Comparison of ENCODE assay signal across 10 mouse cellular contexts in the genomic region with DNA sequence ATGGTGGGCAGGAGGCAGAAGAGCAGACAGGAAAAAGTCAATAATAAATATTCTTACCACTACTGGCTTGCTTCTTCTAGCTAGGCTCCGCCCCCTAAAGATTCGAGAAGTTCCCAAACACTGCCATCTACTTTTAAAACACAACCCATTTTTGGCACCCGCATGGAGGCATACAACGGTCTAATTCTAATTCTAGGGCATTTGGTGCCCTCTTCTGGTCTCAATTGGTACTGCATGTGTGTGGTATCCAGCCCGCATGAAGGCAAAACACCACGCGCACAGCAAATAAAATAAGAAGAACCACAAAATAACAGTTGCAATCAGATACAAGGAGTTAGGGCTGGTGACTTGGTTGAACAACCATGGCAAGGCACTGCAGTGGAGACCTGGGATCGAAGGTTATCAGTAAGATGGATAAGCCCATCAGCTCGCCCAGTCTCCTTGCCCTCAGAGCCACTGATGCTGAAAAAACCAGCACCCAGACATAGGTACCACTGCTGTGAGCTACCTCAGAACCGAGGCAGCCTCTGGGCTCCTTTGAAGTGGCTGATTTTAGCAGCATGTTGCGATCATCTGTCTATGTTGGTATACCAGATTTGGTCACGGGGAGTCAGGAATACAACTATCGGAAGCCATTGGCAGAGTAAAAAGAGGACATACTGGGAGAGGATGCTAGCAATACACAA. TPM values are rescaled to one million over a fixed set of nuclear protein-coding genes. Genes with fewer than 3 reads are reported as not detected.
A peak's percentile ranks its signal among the peaks of the same experiment; 100 is the strongest.
DNase-seq lines count a peak whose midpoint lies in the region; ATAC-seq lines count a peak whose summit lies in the region.
"Had no signal": no experiment of that assay in that cellular context is flagged by ENCODE, and none has a peak within 500 bp of the region (broad histone marks: within the 10 kb centered on the region; RNA-seq: fewer than 3 reads in every experiment).

No protein-coding gene starts in this region.

- H3K27me3 ChIP-seq in forebrain, embryonic 11.5 days (ENCODE audit: control insufficient read depth, insufficient read depth, low read length), result no peaks in the 10 kb centered on the region
- H3K27me3 ChIP-seq in forebrain, embryonic 12.5 days, result no peaks in the 10 kb centered on the region
- H3K27me3 ChIP-seq: neural tube, embryonic 13.5 days; Patski had no signal

- H3K36me3 ChIP-seq in forebrain, embryonic 11.5 days (ENCODE audit: control insufficient read depth, insufficient read depth, low read length), result no peaks in the 10 kb centered on the region
- H3K36me3 ChIP-seq in forebrain, embryonic 12.5 days (replicated peaks), result no peaks in the 10 kb centered on the region
- H3K36me3 ChIP-seq: neural tube, embryonic 13.5 days had no signal

- H3K4me1 ChIP-seq in forebrain, embryonic 11.5 days (replicated peaks; ENCODE audit: control insufficient read depth, insufficient read depth, low read length), result no peaks in the 10 kb centered on the region
- no peaks in the 10 kb centered on the region; the same call in 1 of the 2 replicates for H3K4me1 ChIP-seq in forebrain, embryonic 12.5 days

- no peaks in the 10 kb centered on the region for H3K9me3 ChIP-seq in forebrain, embryonic 11.5 days (ENCODE audit: control insufficient read depth, low read length)
- H3K9me3 ChIP-seq in forebrain, embryonic 12.5 days, result no peaks in the 10 kb centered on the region
- H3K9me3 ChIP-seq: neural tube, embryonic 13.5 days had no signal

- H3K27ac ChIP-seq in forebrain, embryonic 11.5 days (ENCODE audit: low read depth, low read length), result no peak overlapping the region
- H3K27ac ChIP-seq in forebrain, embryonic 12.5 days, result no peak overlapping the region
- H3K27ac ChIP-seq: neural tube, embryonic 13.5 days had no signal

- no peak overlapping the region for H3K4me3 ChIP-seq in forebrain, embryonic 11.5 days (ENCODE audit: low read depth, low read length)
- no peak overlapping the region for H3K4me3 ChIP-seq in forebrain, embryonic 12.5 days (replicated peaks)
- H3K4me3 ChIP-seq: neural tube, embryonic 13.5 days had no signal

- ATAC-seq in forebrain, embryonic 11.5 days (replicated peaks; ENCODE audit: low FRiP score), result no peak
- no peak; the same call in 1 of the 2 replicates for ATAC-seq in forebrain, embryonic 12.5 days (ENCODE audit: low FRiP score)
- ATAC-seq: Patski had no signal

- no peak overlapping the region for H3K4me2 ChIP-seq in forebrain, embryonic 11.5 days (ENCODE audit: low read depth, low read length, severe bottlenecking)
- H3K4me2 ChIP-seq in forebrain, embryonic 12.5 days, result no peak overlapping the region
- H3K4me2 ChIP-seq: neural tube, embryonic 13.5 days had no signal

- WGBS in forebrain, embryonic 11.5 days, result 41% methylated on average over 13 of the region's 13 CpGs
- 36% methylated on average over 13 of the region's 13 CpGs for WGBS in forebrain, embryonic 12.5 days

- H3K9ac ChIP-seq in forebrain, embryonic 11.5 days (ENCODE audit: low read length), result no peak overlapping the region
- H3K9ac ChIP-seq in forebrain, embryonic 12.5 days, result no peak overlapping the region
- H3K9ac ChIP-seq: neural tube, embryonic 13.5 days had no signal

- DNase-seq in forebrain, embryonic 11.5 days (ENCODE audit: low spot score), result peak; percentile 76
- DNase-seq in adrenal gland, postnatal 10 days, result peak; percentile 86
- peak; percentile 81 for DNase-seq in embryo, embryonic 11 days
- peak; percentile 49 to 79 for DNase-seq in heart, adult 9 months (ENCODE audit: low spot score in 2 of 2)
- DNase-seq in layer of hippocampus, postnatal 10 days (ENCODE audit: low spot score in 2 of 2), result peak; percentile 90 to 91
- peak; percentile 93 for DNase-seq in lung, postnatal 36 days
- peak; percentile 64 for DNase-seq in spleen, adult 12 weeks (ENCODE audit: low spot score)

RNA-seq across cellular contexts. Expression of gene Cnot11, which starts 4.4 kb away (rescaled TPM):
- 25.7 and 35.4 TPM in 2 replicates for polyA plus RNA-seq in forebrain, embryonic 11.5 days (2014; fragmentation: Nextera tagmentation; extraction: Ambion mirVana)
- polyA plus RNA-seq in forebrain, embryonic 12.5 days (2016; fragmentation: Nextera tagmentation; extraction: Ambion mirVana), result 23.1 and 24.1 TPM in 2 replicates
- 10 to 100 TPM; 18.5 to 18.8 TPM for total RNA-seq in adrenal gland, postnatal 10 days (2021)
- 10 to 100 TPM; 23.8 to 24.2 TPM for total RNA-seq in layer of hippocampus, postnatal 10 days (2021)

RNA-seq across cellular contexts. Expression of gene Rnf149, which starts 46.8 kb away (rescaled TPM):
- polyA plus RNA-seq in forebrain, embryonic 11.5 days (2014; fragmentation: Nextera tagmentation; extraction: Ambion mirVana), result 26.6 and 30.4 TPM in 2 replicates
- polyA plus RNA-seq in forebrain, embryonic 12.5 days (2016; fragmentation: Nextera tagmentation; extraction: Ambion mirVana), result 24.7 and 30.5 TPM in 2 replicates
- total RNA-seq in adrenal gland, postnatal 10 days (2021), result 10 to 100 TPM; 41.7 to 42.3 TPM
- total RNA-seq in layer of hippocampus, postnatal 10 days (2021), result 10 to 100 TPM; 29.6 to 29.8 TPM

RNA-seq across cellular contexts. Expression of gene Tbc1d8, which starts 51.8 kb away (rescaled TPM):
- 6.5 and 7.0 TPM in 2 replicates for polyA plus RNA-seq in forebrain, embryonic 11.5 days (2014; fragmentation: Nextera tagmentation; extraction: Ambion mirVana)
- polyA plus RNA-seq in forebrain, embryonic 12.5 days (2016; fragmentation: Nextera tagmentation; extraction: Ambion mirVana), result 7.2 TPM in 2 replicates
- total RNA-seq in adrenal gland, postnatal 10 days (2021), result 10 to 100 TPM in 1 of 2 experiments, 1 to 10 TPM in 1; 9.2 to 12.4 TPM
- total RNA-seq in layer of hippocampus, postnatal 10 days (2021), result 10 to 100 TPM; 14.9 to 15.0 TPM
